Mouse (Mus musculus): ENCODE data around the gene Rab42.

- TF ChIP-seq CTCF (IDR thresholded peaks at IDR 0.05; ENCODE audit: insufficient read depth, low read length) (no peak), POLR2A (IDR thresholded peaks at IDR 0.05; ENCODE audit: borderline replicate concordance, extremely low read depth, low read depth, low read length) (no peak)
Observed at GRCm38 (mm10) chr4:132352739-132353138, 49.6 kb upstream of the Rab42 start.
